In the genomic region with DNA sequence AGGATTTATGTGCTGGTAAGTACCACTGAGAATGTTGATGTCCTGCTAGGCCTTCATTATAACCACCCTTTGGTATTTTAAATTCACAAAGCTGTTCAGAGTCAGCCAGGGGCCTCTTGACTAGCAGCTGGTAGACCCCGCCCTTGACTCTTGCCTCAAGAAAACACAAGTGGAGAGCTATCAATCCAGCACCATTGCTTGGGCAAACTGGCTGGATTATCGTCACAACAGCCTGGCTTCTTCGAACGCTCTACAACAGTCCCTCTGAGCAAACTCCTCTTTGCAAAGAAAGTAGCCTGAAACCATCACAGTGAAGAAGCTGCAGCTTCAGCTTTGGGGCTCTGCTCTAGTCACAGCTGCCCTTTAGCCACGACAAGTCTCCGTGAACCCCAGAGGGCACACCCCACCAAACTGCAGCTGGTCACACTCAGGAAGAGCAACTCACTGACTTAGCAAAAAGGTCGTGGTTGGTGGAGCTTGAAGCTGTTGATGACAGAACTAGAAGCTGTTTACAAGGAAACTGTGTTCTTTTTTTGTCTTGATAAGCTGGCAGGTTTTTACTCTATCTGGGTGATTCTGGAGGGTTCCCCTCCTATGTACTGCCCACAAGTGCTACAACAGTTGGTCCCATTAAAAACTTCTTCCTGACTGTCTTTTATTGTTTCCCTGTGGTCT, we compare ENCODE assay signal across 20 mouse cellular contexts. TPM values are rescaled to one million over a fixed set of nuclear protein-coding genes. Genes with fewer than 3 reads are reported as not detected.
A peak's percentile ranks its signal among the peaks of the same experiment; 100 is the strongest.
DNase-seq lines count a peak whose midpoint lies in the region; ATAC-seq and TF ChIP-seq lines count a peak whose summit lies in the region.
"Had no signal": no experiment of that assay in that cellular context is flagged by ENCODE, and none has a peak within 500 bp of the region (broad histone marks: within the 10 kb centered on the region; RNA-seq: fewer than 3 reads in every experiment).

No protein-coding gene starts in this region.

- no peak overlapping the region for H3K9ac ChIP-seq in liver, postnatal 0 days (replicated peaks)
- H3K9ac ChIP-seq in lung, postnatal 0 days (replicated peaks; ENCODE audit: low read depth): no peak overlapping the region
- H3K9ac ChIP-seq: forebrain, embryonic 12.5 days; neural tube, embryonic 12.5 days had no signal

- TF ChIP-seq POLR2A in spleen, adult 2 months (IDR thresholded peaks at IDR 0.05; ENCODE audit: low read depth, low read length): no peak

- 0 out of 2 replicates have a peak overlapping the region, but pooled peaks have one; percentile 3 for H3K27ac ChIP-seq in spleen, adult 2 months (ENCODE audit: insufficient read depth, low read length)
- H3K27ac ChIP-seq in liver, postnatal 0 days (ENCODE audit: low read depth): peak overlapping the region; percentile 26; the same call in 1 of the 2 replicates
- no peak overlapping the region for H3K27ac ChIP-seq in lung, postnatal 0 days (ENCODE audit: low read length)
- H3K27ac ChIP-seq: forebrain, embryonic 12.5 days; heart, adult 2 months; neural tube, embryonic 12.5 days had no signal

- ATAC-seq in hematopoietic stem cell, adult 5-6 weeks (replicated peaks in 1 of 2; ENCODE audit: insufficient read depth in 1 of 2, low FRiP score in 2 of 2, low TSS enrichment in 1 of 2, low read depth in 1 of 2, poor library complexity in 2 of 2, severe bottlenecking in 2 of 2): peak; percentile 53 to 54; a peak in 3 of 4 replicates
- ATAC-seq in liver, postnatal 0 days: peak; percentile 84
- ATAC-seq in lung, postnatal 0 days: no peak
- ATAC-seq: hindbrain, embryonic 16.5 days had no signal

- no peak for TF ChIP-seq CTCF in spleen, adult 2 months (IDR thresholded peaks at IDR 0.05; ENCODE audit: extremely low read depth, insufficient read depth, insufficient read length, insufficient replicate concordance)
- no peak for TF ChIP-seq CTCF in liver, postnatal 0 days (IDR thresholded peaks at IDR 0.05; ENCODE audit: low read depth)
- no peak for TF ChIP-seq CTCF in lung, postnatal 0 days (IDR thresholded peaks at IDR 0.05)

- no peaks in the 10 kb centered on the region for H3K27me3 ChIP-seq in spleen, adult 2 months (ENCODE audit: control insufficient read depth, insufficient read depth, low read length)
- no peaks in the 10 kb centered on the region for H3K27me3 ChIP-seq in liver, postnatal 0 days (ENCODE audit: insufficient read depth, low read length)
- H3K27me3 ChIP-seq in splenic B cell, adult 2 months (ENCODE audit: control insufficient read depth, insufficient read depth, low read length, poor library complexity, severe bottlenecking): no peaks in the 10 kb centered on the region
- H3K27me3 ChIP-seq in lung, postnatal 0 days (replicated peaks; ENCODE audit: insufficient read depth, low read length): no peaks in the 10 kb centered on the region
- H3K27me3 ChIP-seq: forebrain, embryonic 12.5 days; neural tube, embryonic 12.5 days had no signal

- peak; percentile 35; the same call in 1 of the 2 replicates for TF ChIP-seq EP300 in liver, postnatal 0 days (IDR thresholded peaks at IDR 0.05; ENCODE audit: low read depth)
- TF ChIP-seq EP300 in lung, postnatal 0 days (IDR thresholded peaks at IDR 0.05): no peak

- 47% methylated on average over 7 of the region's 7 CpGs for WGBS in spleen, adult 2 months
- WGBS in liver, postnatal 0 days (ENCODE audit: insufficient replicate concordance): 37% methylated on average over 7 of the region's 7 CpGs
- 72% methylated on average over 7 of the region's 7 CpGs for WGBS in lung, postnatal 0 days

- H3K36me3 ChIP-seq in spleen, adult 2 months (ENCODE audit: control insufficient read depth, insufficient read depth, low read length): no peaks in the 10 kb centered on the region
- H3K36me3 ChIP-seq in liver, postnatal 0 days (replicated peaks; ENCODE audit: insufficient read depth, low read length): no peaks in the 10 kb centered on the region
- H3K36me3 ChIP-seq in splenic B cell, adult 2 months (ENCODE audit: control insufficient read depth, insufficient read depth, low read length, poor library complexity, severe bottlenecking): no peaks in the 10 kb centered on the region
- no peaks in the 10 kb centered on the region for H3K36me3 ChIP-seq in lung, postnatal 0 days (ENCODE audit: insufficient read depth, low read length)
- H3K36me3 ChIP-seq: forebrain, embryonic 12.5 days; neural tube, embryonic 12.5 days had no signal

- DNase-seq in spleen, adult 2 months (ENCODE audit: low read depth in 1 of 2, low spot score in 2 of 2): peak in 1 of 2 experiments; percentile 53
- DNase-seq in spleen, postnatal 14 days (ENCODE audit: low spot score in 2 of 2): no peak
- peak; percentile 28 for DNase-seq in liver, postnatal 0 days
- DNase-seq in splenic B cell, adult 2 months (ENCODE audit: low read depth, low spot score): peak; percentile 51
- no peak for DNase-seq in retina, embryonic 14.5 days (ENCODE audit: low spot score)
- no peak for DNase-seq in heart, postnatal 10 days
- no peak for DNase-seq in lung, postnatal 0 days (ENCODE audit: low spot score)
- DNase-seq: cerebellum, postnatal 14 days; gastrocnemius, postnatal 10 days; kidney, adult 8-10 months; layer of hippocampus, postnatal 36 days; left cerebral cortex, postnatal 4 days; lung, adult 18-20 months; right cerebral cortex, postnatal 25 days; thymus, adult 2 months had no signal

- peaks cover 18% of the 10 kb centered on the region; the same call in 1 of the 2 replicates for H3K4me1 ChIP-seq in spleen, adult 2 months (ENCODE audit: control insufficient read depth, insufficient read depth, insufficient read length)
- H3K4me1 ChIP-seq in liver, postnatal 0 days (ENCODE audit: insufficient read depth): peaks cover 2% of the 10 kb centered on the region; the same call in 1 of the 2 replicates
- H3K4me1 ChIP-seq in lung, postnatal 0 days (ENCODE audit: insufficient read depth, low read depth, low read length): no peaks in the 10 kb centered on the region
- H3K4me1 ChIP-seq: forebrain, embryonic 12.5 days; neural tube, embryonic 12.5 days had no signal

- H3K4me2 ChIP-seq in liver, postnatal 0 days (ENCODE audit: low read depth, low read length): no peak overlapping the region; the same call in 1 of the 2 replicates
- H3K4me2 ChIP-seq in lung, postnatal 0 days (replicated peaks; ENCODE audit: low read depth, low read length): no peak overlapping the region
- H3K4me2 ChIP-seq: forebrain, embryonic 12.5 days; neural tube, embryonic 12.5 days had no signal

- no peak overlapping the region for H3K4me3 ChIP-seq in spleen, adult 2 months (ENCODE audit: extremely low read depth, insufficient read depth, insufficient read length)
- no peak overlapping the region for H3K4me3 ChIP-seq in liver, postnatal 0 days (ENCODE audit: low read depth, low read length)
- no peak overlapping the region for H3K4me3 ChIP-seq in lung, postnatal 0 days (ENCODE audit: low read depth, low read length)
- H3K4me3 ChIP-seq: forebrain, embryonic 12.5 days; heart, adult 2 months; neural tube, embryonic 12.5 days had no signal

- H3K9me3 ChIP-seq in liver, postnatal 0 days (ENCODE audit: low read length): no peaks in the 10 kb centered on the region
- H3K9me3 ChIP-seq in lung, postnatal 0 days (ENCODE audit: low read length): no peaks in the 10 kb centered on the region
- H3K9me3 ChIP-seq: forebrain, embryonic 12.5 days; neural tube, embryonic 12.5 days had no signal

- intact Hi-C loops in heart, postnatal 10 days (cut with DNase I): no loop called here

RNA-seq across cellular contexts. Expression of a gene that starts 19.5 kb away (rescaled TPM):
- polyA plus RNA-seq in spleen, adult 2 months (2012; rRNA removed): 12.1 and 12.8 TPM in 2 replicates
- 43.7 and 44.5 TPM in 2 replicates for total RNA-seq in hematopoietic stem cell, adult 5-6 weeks (2017)
- 4.7 TPM in 2 replicates for polyA plus RNA-seq in liver, postnatal 0 days (2015; fragmentation: Nextera tagmentation; extraction: Ambion mirVana)
- 10 to 100 TPM; 40.6 to 44.5 TPM for total RNA-seq in heart, postnatal 10 days (2021)
- 6.3 and 7.0 TPM in 2 replicates for polyA plus RNA-seq in lung, postnatal 0 days (2015; fragmentation: Nextera tagmentation; extraction: Ambion mirVana)

Comparison
In these comparisons a context has a peak if more than half of its experiments do, and no peak if none do; other contexts are left out.
1. DNase-seq: peak in liver, postnatal 0 days (single experiment) and splenic B cell, adult 2 months (single experiment); none in spleen, postnatal 14 days (0 of 2), retina, embryonic 14.5 days (single experiment), heart, postnatal 10 days (0 of 2) and lung, postnatal 0 days (single experiment).